Mouse (Mus musculus) erythroblast, embryonic 14.5 days (primary cell): ENCODE measurements around the gene Prss32.

Experiments
- GATA1 ChIP-seq: IDR thresholded peaks from 2 replicates; pipeline ENCODE4 v1.6.1; 2012; ENCODE audit warnings: low read length, inconsistent platforms, mixed read lengths
- TAL1 ChIP-seq: IDR thresholded peaks from 3 replicates; pipeline ENCODE4 v1.6.1; 2012; ENCODE audit warnings: low read length, inconsistent platforms, mixed read lengths

DNA sequence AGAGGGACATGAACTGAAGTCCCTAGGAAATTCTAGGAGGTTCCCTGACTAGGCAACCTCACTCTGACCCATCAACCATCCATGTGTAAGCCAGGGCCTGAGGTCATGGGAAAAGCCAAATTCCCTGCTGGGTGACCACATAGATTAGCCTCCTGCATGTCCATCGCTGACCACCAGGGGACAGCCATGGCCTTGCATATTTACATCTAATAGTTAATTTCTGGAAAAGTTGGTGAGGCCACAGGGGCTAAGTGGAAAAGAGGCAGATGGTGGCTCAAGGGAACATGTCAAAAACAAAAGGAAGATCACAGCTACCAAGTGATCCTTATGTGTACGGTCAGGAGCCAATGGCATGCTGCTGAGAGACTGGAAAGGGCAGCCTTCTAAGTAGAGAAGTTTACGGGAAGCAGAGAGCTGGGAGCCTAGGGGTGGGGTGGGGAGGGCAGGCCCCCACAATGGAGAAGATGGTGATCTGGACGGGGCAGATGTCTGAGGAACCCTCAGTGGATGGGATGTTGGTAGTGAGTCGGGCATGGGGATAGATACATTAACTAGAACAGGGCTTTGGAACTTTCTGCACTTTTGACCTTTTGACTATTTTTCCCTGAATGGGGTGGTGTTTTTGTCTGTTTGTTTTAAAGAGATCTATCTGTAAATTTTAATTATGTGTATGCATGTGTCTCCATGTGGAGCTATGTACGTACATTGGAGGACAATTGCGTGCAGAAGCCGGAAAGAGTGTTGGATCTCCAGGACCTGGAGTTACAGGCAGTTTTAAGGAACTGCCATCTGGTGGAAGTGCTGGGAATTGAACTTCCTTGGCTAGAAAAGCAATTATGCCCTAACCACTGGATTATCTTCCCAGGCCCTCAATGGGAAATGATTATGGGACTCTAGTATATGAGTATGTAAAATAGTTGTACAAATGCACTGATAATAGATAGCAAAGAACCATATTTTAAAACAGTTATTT is 30.5 kb downstream of the Prss32 start:
- TF ChIP-seq TAL1 (no peak), GATA1 (no peak)
